Mouse (Mus musculus) right cerebral cortex, postnatal 36 days (tissue): ENCODE data around the gene Gga3.

Experiments used
- DNase-seq, 2 experiments: peaks; one replicate each; pipeline ENCODE4 v3.0.0; 2022; ENCODE audit warnings: low spot score in 2 of 2, mixed read lengths in 1 of 2

Gga3 gene

DNA sequence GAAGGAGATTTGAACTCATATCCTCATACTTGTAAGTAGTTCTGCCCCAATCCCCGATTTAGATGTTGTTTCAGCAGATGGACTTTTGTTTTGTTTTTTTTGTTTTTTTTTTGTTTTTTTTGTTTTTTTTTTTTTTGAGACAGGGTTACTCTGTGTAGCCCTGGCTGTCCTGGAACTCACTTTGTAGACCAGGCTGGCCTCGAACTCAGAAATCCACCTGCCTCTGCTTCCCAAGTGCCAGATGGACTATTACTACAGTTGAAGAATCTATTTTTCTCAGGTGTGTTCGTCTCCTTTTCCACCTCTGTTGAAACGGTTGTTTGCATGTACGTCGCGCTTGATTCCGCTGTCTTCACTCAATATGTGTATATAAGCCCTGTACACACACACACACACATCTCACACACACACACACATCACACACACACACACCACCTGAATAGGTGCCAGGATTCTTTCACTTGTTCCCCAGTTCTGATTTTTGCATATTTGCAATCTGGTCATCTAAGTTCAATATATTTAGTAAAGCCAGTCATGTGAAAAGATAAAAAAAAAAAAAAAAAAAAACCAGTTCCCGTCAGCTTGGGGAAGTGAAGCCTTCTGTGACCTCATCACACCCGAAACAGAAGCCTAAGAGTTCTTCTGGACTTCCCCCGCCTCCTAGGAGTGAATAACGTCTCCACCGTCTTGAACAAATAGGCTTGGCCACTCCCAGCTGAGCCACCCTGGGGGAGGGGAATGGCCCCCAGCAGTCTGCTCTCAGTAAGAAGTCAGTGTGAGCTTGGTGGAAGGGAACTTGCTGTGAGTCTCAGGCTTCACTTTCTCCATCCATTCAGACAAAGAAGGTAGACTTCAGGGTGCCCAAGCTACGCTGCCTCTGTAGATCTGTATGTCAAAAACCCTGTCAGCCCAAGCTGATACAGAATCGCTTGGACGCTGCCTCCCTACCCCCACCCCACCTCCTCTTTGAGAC lies 27.0 kb upstream of the Gga3 start:
- DNase-seq = no peak

DNA sequence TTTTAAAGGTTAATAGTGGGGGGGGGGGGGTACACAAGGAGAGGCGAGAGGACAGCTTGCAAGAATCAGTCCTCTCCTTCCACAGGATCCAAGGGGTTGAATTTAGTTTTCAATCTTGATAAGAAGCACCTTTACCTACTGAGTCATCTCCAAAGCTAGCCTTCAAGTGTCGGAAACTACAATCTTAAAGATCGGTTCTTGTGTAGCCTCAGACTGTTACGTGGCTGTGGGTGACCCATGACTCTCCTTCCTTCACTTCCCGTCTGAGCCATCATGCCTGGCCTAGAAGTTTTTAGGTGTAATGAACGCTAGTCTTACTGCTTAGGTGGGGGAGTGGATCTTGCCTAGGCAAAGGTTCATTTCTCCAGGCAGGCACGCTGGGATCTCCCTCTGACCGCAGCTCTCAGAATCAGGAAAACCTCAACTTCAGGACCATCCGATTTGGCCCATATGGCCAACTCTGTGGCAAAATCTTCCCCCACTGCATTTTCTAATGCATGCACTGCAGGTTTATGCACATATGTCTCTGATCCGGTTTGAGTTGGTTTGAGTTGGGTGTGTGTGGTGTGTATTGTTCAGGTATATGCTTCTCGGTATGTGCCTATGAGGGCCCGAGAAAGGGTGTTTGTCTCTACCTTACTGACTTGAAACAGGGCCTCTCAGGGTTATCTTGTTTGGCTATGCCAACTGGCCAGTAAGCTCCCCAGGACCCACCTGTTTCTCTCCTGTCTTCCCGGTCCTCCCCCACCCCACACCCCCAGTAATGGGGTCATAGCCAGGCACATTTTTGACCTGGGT lies 26.1 kb upstream of the Gga3 start:
- no peak for DNase-seq

DNA sequence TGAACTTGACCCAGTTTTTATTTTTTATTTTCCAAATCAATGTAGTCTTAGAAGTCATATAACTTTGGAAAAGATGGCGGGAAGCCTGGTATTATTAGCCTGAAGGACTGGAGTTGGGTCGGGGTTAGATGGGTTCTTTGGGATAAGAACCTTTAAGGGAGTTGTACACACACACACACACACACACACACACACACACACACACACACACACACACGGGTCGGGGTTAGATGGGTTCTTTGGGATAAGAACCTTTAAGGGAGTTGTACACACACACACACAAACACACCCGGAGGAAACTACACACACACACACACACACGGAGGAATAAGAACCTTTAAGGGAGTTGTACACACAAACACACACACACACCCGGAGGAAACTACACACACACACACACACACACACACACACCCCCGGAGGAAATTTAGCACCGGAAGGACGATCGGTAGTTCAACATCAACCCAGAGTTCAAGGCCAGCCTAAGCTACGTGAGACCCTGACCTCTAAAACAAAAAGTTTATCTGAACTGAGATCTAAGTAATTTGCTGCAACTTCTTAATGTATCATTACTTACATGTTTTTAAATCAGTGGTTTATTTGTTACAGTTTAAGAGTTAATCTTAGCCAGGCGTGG lies 24.7 kb upstream of the Gga3 start:
- DNase-seq = no peak

DNA sequence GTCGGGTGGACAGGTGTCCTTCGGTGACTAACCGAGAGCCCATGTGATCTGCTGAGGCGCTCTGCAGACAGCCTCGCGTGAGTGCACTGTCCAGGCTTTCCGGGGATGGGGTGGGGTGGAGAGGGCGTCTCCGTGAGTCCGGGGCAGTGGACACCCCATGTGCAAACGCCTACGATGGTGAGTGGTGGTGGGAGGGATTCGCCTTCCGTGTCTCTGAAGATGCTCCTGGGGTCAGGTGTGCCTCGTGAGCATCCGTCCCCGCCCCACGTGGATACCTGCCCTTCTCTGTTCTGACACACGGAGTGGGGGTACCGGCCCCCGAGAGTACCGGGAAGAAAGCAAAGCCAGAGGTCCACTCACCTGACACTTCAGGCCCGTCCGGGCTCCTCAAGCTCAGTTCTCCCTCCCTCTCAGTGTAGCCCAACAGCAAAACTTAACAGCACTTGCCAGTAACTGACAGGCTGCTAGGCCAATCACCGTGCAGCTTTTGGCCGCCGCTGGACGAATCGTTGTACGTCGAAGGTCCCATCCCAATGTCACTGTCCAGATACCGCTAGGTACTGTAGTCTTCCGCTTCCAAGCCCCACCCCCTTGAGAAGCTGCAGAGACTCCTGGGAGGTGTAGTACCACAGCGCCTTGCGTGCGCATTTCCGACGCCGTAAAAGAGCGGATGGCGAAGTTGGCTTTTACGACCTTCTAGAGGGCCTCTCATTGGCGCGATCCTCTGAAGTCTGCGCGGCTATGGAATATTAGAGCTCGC lies 24.0 kb upstream of the Gga3 start, which contains the start of gene Slc25a19:
Gene Slc25a19 (minus strand): TSS at position 591 of the 760 bp plus-strand sequence.
- DNase-seq = peak; percentile 99 to 100

DNA sequence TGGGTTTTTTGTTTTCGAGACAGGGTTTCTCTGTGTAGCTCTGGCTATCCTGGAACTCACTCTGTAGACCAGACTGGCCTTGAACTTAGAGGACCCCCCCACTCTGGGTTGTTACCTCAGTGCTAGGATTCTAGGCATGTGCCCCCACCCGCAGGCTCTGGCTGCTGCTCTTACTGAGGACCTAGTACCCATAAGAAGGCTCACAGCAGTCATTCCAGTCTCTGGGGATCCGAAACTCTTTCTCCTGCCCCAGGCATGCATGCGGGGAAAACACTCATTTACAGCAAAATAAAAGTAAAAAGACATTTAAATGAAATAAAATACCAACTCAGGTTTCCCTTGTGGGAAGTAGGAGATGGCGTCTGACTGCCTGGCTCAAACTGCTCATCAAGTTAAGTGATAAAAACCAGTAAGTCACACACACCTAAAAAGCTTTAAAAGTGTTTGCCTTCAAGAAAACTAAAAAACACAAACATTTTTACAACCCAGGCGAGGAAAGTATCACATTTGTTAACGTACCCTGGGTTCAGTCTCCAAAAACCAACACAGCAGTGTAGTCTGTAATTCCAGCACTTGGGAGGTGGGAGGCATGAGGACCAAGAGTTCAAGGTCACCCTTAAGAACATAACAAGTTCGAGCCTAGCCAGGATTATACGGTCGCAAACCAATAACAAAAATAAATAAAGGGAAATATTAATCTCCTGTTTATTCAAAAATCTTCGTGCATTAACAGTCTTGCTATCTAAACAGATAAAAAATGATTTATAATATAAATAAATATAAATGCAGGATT lies 23.2 kb upstream of the Gga3 start:
- no peak for DNase-seq

DNA sequence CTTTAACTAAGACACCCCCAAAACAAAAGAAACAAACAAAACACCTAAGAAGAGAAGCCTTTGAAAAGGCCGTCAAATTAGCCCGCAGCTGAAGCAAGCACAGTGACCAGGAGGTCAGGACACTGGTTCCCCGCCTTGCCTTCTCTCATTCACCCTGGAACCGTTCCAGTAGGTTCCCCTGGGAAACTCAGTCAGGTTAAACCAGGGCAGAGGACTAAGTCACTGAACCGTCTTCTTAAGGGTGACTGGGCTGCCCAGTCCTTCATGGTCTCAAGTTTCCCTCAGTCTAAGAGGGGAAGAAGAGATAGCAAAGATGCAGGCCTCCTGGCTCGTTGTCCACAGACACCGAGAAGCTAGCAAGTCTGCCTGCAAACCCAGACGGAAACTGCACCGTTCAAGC lies 22.0 kb upstream of the Gga3 start:
- no peak for DNase-seq

DNA sequence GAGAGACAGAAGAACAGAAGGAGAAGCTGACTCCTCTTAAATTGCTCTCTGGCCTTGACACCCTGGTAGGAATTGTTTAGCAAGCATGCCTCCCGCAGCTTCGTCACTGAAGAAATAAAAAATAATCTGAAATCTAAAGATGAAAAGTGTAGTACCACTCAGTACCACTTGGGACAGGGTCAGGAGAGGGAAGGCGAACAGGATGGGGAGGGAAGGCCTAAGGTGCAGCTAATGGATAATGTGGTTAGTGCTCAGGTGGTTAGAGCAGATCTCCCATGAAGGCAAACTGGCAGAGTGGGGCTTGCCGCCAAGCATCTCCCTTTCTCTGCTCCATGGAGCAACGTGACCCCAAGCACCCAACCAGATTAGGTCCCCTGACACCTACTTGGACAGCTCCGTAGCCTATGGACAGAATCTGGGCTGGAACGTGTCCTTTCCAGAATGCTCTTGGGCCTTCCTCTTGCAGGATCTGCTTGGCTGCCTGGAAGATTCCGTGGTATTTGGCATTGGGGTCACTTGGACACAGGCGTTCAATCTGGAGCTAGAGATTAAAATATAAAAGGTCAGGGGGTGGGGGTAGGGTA lies 19.7 kb upstream of the Gga3 start:
- DNase-seq = no peak

DNA sequence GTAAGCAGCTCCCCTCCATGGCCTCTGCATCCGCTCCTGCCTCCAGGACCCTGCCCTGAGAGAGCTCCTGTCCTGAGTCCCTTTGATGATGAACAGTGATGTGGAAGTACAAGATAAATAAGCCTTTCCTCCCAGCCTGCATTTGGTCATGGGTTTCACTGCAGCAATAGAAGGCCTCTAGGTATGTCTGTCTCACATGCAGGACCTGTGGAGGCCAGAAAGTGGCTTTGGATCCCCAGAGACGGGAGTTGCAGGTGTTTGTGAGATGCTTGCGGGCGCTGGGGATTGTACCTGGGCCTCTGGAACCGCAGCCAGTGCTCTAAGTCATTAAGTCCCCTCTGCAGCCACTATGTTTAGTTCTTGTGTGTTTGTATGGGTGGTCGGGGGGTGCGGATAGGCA lies 16.1 kb upstream of the Gga3 start:
- DNase-seq = no peak

DNA sequence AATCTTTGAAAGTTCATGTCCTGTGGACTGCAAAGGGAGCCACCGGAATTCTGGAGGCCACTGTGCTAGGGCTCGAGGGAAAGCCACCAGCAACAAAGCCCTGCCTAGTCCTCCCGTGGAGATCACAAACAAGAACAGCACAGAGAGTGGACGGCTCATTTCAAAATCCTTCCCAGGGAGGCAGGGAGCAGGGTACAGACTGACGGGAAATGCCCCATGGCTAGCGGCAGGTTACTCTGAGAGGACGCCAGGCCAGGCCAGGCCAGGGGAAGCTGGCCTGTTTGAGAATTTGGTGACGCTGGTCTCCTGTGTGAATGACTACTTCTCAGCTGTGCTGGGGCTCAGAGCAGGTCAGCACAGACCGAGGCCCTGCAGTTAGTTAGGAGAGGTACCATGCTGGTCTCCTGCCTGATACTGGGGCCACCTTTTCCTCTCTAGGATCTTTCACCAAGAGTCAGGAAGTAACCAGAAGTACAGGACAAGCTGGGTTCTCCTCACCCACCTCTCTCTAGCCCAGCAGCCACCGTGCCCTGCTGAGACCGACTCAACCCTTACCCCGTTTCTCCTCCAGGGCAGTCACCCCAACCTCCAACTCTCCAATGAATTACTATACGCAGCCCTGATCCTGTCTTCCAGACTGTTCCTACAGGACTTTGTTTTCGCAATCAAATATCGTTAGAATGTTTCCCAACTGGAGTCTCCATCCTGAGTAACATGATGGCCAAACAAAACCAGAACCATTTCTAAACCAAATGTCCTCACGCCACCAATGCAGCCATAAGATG lies 15.1 kb upstream of the Gga3 start:
- no peak for DNase-seq

DNA sequence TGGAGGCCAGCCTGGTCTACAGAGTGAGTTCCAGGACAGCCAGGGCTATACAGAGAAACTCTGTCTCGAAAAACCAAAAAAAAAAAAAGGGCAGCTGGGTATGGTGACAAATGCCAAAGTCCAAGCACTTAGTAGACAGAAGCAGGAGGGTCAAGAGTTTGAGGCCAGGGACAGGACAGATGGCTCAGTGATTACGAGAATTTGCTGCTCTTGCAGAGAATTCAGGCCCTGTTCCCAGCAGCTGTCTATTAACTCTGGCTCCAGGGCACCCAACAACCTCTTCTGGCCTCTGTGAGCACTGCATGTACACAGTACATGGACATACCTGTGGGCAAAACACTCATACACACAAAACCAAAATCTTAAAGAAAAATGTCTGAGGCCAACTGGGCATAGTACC lies 14.2 kb upstream of the Gga3 start:
- DNase-seq = no peak

DNA sequence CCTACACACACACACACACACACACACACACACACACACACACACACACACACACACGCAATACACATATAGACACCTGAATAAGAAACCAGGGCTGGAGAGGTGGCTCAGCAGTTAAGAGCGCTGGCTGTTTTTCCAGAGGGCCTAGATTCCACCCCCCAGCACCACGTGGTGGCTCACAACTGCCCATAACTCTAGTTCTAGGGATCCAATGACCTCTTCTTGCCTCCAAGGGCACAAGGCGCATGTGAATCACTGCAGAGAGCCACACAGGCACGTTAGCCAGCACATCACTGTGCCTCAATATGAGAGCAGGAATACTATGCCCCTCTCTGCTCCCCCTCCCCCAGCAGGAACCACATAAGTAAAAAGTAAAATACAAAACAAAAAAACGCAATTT lies 13.0 kb upstream of the Gga3 start:
- DNase-seq = no peak

DNA sequence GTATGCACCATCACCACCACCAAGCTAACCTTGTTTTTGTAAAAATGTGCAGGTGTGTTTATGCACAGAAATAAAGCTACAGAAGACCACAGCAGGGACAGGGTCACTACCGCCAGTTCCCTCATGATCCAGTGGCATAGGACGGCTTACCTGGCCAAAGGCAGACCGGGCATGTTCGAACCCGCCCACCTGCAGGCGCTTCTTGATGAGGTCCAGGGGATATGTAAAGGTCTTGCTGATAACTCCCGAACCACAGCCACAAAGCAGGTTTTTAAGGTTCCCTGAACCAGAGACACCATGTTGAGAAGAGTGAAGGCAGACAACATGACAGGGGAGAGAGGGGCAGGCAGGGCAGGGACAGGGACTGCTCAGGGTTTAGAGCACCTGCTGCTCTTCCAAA lies 12.5 kb upstream of the Gga3 start:
- DNase-seq = no peak

DNA sequence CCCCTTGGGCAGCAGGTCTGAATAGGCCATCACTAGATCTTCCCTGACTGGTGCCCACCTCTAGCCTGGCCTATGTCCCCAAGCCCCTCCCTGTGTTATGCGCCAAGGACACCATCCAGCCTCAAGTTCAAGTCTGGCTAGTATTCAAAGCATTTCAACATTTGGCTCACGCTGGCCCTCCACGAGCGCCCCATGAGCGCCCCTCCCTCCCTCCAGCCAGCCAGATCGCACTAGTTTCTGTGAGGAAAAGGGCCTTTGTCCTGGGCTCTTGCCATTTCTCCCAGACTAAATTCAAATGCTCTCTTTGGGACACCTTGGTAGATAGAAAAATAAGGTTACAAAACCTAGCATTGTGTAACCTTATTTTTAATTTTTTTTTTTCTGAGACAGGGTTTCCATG lies 12.0 kb upstream of the Gga3 start:
- no peak for DNase-seq

DNA sequence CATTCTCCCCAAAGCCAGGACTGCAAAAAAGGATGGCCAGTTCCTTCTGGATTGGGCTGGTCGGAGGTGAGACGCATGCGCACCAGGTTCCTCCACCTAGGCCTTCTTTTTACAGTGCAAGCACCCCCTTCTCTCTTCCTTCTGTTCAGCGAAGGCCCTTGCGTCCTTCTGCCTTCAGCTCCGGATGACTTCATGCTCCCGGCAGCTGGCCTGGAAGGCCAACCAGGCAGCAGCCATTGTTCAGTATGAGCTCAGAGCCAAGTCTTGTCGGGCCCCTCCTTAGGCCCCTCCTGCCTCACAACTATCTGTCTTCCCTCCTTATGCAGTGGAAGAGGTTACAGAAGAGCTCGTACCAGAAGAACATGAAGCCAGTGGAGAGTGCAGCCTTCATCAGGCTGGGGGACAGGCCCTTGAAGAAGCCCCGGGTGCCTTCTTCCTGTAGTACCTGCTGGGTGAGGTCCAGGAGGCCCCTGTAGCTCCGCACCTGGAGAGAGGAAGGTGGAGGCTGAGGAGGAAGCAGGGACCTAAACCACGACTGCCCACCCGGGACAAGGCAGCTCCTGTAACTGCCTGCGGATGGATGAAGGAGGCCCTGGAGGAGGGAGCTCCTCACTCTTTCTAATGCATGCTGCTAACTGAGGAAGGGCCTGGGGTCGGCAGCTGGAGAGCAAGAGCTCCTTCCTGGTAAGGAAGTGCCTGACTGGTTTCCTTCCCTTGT lies 11.4 kb upstream of the Gga3 start:
- DNase-seq = no peak

DNA sequence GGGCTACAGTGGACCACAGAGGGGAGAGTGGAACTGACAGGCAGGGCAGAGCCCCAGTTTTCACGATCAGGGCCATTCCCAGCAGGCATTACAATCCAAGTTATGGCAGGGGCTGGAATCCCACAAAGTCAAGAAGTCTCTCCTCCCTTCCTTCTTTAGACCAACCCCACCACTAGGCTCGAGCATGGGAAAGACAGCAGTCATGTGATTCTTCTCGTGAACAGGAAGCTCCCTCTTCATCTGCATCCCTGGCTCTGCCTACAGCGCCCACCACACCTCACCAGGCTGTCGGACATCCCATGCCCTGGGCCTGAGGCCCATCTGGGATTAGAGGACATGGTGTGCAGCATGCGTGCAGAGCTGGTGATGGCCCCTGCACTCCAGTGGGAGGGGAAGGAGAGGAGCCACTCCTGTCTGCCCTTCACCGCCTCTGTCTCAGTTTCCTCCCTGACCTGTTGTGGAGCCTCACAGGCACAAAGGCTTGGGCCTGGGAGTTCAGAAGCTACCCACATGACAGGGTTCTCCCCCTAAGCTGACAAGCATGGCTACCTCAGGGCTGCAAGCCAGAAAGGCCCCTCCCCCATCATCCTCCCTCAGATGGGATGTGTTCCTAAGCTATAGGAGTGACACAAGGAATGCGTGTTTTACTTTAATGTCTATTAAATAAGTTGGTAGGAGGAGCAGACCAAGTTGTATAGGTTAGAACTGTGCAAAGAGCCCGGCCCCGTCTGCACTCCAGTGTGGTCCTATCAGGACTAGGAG lies 10.7 kb upstream of the Gga3 start:
- no peak for DNase-seq

DNA sequence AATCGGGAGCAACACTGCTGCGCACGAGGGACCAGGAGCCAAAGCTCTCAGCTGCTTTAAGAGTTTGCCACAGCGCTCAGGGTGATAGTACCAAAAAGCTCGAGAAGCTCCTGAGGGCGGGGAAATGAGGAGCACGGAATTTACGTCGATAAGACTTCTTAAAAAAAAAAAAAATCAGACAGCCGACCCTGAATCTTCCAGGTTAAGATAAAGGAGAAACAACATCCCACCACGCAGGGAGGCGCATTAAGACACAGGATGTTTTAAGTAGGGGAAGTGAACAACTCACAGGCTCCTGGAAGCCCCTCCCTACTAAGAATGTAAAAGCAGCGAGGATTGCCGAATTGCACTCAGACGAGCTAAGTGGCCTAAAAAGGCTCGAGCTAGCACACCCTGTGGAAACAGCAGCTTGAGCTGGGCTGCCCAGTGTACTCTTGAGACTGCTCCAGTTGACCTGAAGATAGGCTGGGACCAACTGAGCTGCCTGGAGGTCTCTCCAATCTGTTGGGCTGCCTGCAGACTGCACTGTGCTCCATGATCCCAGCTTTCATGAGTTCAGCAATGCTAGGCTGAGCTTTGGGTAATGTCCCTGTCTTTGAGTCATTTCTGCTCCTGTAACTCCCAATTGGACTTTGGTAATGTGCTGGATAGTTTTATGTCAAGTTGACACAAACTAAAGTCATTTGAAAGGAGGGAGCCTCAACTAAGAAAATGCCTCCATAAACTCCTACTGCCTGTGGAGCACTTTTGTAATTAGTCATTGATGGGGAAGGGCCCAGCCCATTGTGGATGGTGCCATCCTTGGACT lies 9.5 kb upstream of the Gga3 start:
- DNase-seq = no peak

DNA sequence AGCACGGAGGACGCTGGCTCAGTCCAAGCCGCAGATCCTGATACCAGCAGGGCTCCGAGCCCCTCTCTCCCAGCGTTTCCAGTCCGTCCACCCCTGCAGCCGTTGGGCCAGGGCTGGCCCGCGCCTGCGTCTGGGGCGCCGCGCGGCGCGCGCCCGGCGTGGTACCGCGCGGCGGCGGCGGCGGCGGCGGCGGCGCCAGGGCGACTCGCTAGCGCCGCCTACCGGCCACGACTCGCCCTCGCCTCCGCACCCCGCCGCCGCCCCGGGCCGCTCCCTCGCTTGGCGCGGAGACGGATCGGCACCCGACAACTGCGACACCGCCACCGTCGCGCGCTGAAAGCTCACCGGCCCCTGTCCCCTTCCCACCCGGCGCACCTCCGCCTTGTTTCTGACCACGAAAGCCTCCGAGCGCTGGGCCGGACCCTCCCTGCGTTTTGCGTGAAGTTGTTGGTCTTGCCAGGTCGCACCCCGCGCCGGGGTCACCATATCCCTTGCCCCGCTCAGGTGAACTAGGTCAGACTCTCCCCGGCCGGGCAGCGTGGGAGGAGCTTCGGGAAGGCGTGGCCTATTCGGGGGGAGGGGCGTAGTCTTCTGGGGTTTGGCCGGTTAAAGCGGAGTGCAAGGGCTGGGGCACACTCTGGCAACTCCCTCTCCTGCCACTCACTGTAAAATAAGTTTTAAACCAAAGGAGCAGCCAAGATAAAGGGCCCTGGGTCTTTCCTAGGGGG lies 8.7 kb upstream of the Gga3 start, which contains the start of gene Mif4gd:
Gene Mif4gd (minus strand): TSS at position 560 of the 728 bp plus-strand sequence.
- peak; percentile 58 to 61 for DNase-seq
